In genomic region chr6:126783056-126783455, GRCm38 (mm10) we compare ENCODE assay signal across 12 mouse cellular contexts.
"Had no signal": no experiment of that assay in that cellular context is flagged by ENCODE, and none has a peak within 500 bp of the region (broad histone marks: within the 10 kb centered on the region; RNA-seq: fewer than 3 reads in every experiment).

No protein-coding gene starts in this region.

- H3K4me1 ChIP-seq: neural tube, embryonic 15.5 days; stomach, embryonic 15.5 days had no signal

- H3K27me3 ChIP-seq: neural tube, embryonic 15.5 days; stomach, embryonic 15.5 days had no signal

- H3K27ac ChIP-seq: neural tube, embryonic 15.5 days; stomach, embryonic 15.5 days; stomach, postnatal 0 days had no signal

- DNase-seq: retina, postnatal 1 day; right cerebral cortex, postnatal 4 days; spleen, adult 18-20 months; thymus, adult 18-20 months; thymus, adult 2 months; thymus, postnatal 14 days; thymus, postnatal 25 days; thymus, postnatal 36 days; thymus, postnatal 4 days had no signal

- H3K4me3 ChIP-seq: neural tube, embryonic 15.5 days; stomach, embryonic 15.5 days had no signal
